Mouse (Mus musculus): Measurements from ENCODE around the gene Scarf1. TPM values are rescaled to one million over a fixed set of nuclear protein-coding genes. Genes with fewer than 3 reads are reported as not detected.
"Not testable (repeated sequence)": the region's sequence is repeated elsewhere in the genome, so short reads cannot be mapped to it uniquely, and the experiment has no call there.

Gene Scarf1
- polyA plus RNA-seq, 1 experiment from 2014 or later, result 3.2 TPM

DNA sequence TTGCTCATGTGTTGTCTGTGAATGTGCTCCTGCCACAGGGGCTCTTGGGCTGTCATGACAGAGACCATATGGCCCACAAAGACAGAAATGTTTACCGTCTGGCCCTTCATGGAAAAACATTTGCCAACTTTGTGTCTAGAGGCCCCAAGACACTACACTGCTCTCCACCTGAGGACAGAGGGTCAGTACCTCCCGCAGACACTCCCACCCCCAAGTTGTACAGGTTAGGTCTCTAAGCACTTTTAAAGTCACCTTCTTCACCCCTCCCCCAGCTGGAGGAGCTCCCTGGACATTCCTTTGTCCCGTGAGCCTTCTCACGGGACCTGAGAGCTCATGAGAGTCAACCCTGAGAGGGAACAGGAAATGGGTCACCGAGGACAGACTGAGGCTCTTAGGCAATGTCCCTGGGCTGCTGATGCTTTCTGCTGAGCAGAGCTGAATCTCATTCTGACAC is 36.3 kb downstream of the Scarf1 start:
- WGBS, result 33% methylated on average over 5 of the region's 5 CpGs
- Histone ChIP-seq H3K4me3 (ENCODE audit: low read depth, low read length) (no peak overlapping the region), H3K27me3 (replicated peaks; ENCODE audit: control insufficient read depth, insufficient read depth, low read length) (no peaks in the 10 kb centered on the region), H3K36me3 (ENCODE audit: control insufficient read depth, insufficient read depth) (peaks cover 24% of the 10 kb centered on the region), H3K4me1 (replicated peaks; ENCODE audit: control insufficient read depth, insufficient read depth, low read length) (peaks cover 10% of the 10 kb centered on the region; the same call in 1 of the 2 replicates), H3K4me2 (replicated peaks; ENCODE audit: low read depth) (no peak overlapping the region), H3K9me3 (ENCODE audit: control insufficient read depth) (no peaks in the 10 kb centered on the region), H3K27ac (ENCODE audit: low read depth, low read length) (peak overlapping the region; percentile 64), H3K9ac (ENCODE audit: low read depth, low read length) (no peak overlapping the region)
- no peak for TF ChIP-seq CTCF (IDR thresholded peaks at IDR 0.05; ENCODE audit: low read depth)
- ATAC-seq, result peak; percentile 54

DNA sequence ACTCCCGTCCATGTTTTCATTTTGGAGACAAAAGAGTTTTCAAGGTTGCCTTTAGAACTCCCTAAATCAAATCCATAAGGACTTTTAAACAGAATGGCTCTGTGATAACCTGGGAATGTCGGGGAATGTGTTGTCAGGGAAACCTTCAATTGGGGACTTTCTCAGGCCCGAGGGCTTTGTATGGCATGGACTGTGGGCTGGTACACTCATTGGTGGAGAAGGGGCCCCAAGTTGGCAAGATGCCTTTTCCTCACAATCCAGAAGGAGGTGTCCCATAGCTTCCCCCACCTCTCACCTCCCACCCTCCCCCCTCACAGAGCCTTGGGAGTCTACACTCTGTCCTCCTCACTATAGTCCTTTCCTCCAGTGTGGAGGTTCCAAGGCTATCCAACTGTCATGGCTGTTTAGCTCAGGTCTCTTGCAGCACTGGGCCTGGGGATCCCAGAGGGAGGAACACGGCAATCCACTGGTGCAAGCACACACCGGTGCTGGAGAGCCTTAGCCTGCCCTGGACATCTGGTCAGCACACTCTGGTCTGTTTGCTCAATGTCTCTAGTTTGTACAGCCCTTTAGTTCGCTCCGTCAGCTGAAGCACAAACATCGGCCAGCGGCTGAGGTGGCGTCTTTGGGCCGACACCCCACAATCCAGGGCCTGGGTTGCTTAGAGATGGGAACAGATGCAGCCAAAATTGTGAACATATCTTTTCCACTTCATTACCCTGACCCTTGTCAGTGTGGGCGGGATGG is 37.0 kb downstream of the Scarf1 start:
- Histone ChIP-seq H3K9ac (ENCODE audit: low read depth, low read length) (no peak overlapping the region), H3K36me3 (ENCODE audit: control insufficient read depth, insufficient read depth) (peaks cover 17% of the 10 kb centered on the region), H3K9me3 (ENCODE audit: control insufficient read depth) (no peaks in the 10 kb centered on the region), H3K4me2 (replicated peaks; ENCODE audit: low read depth) (no peak overlapping the region), H3K4me1 (replicated peaks; ENCODE audit: control insufficient read depth, insufficient read depth, low read length) (peaks cover 10% of the 10 kb centered on the region; the same call in 1 of the 2 replicates), H3K4me3 (ENCODE audit: low read depth, low read length) (no peak overlapping the region), H3K27me3 (replicated peaks; ENCODE audit: control insufficient read depth, insufficient read depth, low read length) (no peaks in the 10 kb centered on the region), H3K27ac (ENCODE audit: low read depth, low read length) (peak overlapping the region; percentile 64)
- no peak for ATAC-seq
- no peak for TF ChIP-seq CTCF (IDR thresholded peaks at IDR 0.05; ENCODE audit: low read depth)
- WGBS, result 65% methylated on average over 12 of the region's 12 CpGs

DNA sequence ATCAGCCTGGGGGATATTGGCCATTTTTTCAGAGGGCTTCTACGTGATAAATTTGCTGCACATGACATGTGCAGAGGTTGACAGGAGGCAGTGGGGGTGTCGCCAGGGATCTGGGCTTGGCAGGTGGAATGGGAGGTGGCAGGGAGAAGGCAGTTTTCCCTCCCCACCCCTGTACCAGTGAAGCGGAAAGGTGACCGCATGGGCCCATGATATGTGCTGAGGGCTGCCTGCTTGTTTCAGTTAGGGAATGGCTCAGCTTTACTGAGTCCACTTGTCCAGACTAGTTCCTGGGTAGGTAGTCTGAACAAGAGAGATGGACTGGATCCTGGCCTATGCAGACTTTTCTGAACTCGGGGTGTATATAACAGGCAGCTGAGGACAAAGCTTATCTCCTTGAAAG is 38.0 kb downstream of the Scarf1 start:
- Histone ChIP-seq H3K27me3 (replicated peaks; ENCODE audit: control insufficient read depth, insufficient read depth, low read length) (no peaks in the 10 kb centered on the region), H3K9me3 (ENCODE audit: control insufficient read depth) (no peaks in the 10 kb centered on the region), H3K4me2 (replicated peaks; ENCODE audit: low read depth) (no peak overlapping the region), H3K4me1 (replicated peaks; ENCODE audit: control insufficient read depth, insufficient read depth, low read length) (peaks cover 10% of the 10 kb centered on the region; the same call in 1 of the 2 replicates), H3K27ac (ENCODE audit: low read depth, low read length) (peak overlapping the region; percentile 66; the same call in 1 of the 2 replicates), H3K36me3 (ENCODE audit: control insufficient read depth, insufficient read depth) (peaks cover 8% of the 10 kb centered on the region), H3K4me3 (ENCODE audit: low read depth, low read length) (no peak overlapping the region), H3K9ac (ENCODE audit: low read depth, low read length) (no peak overlapping the region)
- ATAC-seq, result no peak; the same call in 1 of the 2 replicates
- TF ChIP-seq CTCF (IDR thresholded peaks at IDR 0.05; ENCODE audit: low read depth), result no peak
- WGBS, result 83% methylated on average over 5 of the region's 5 CpGs

DNA sequence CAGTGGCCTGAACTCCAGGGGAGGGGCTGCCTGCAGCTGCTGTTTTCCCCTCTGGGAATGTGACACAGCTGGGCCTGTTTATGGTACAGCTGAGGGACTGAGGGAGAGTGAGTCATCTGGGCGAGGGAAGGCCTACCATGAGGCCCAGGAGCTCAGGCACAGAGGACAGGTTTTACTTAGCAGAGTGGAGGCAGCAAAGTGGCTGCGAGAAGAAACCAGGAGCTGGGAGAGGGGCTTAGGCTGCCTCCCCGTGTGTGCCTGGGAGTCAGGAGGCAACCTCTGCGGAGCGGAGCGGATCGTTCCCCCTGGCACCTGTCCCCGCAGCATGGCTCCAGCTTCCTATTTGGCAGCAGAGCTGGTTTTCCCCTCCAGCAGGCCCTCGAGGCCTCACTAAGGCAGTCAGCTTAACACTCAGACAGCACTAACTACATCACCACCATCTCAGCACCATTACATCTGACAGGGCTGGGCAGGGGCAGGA is 38.7 kb downstream of the Scarf1 start:
- 34% methylated on average over 9 of the region's 9 CpGs for WGBS
- Histone ChIP-seq H3K4me1 (replicated peaks; ENCODE audit: control insufficient read depth, insufficient read depth, low read length) (peaks cover 10% of the 10 kb centered on the region; the same call in 1 of the 2 replicates), H3K4me2 (replicated peaks; ENCODE audit: low read depth) (no peak overlapping the region; the same call in 1 of the 2 replicates), H3K27ac (ENCODE audit: low read depth, low read length) (peak overlapping the region; percentile 66), H3K36me3 (ENCODE audit: control insufficient read depth, insufficient read depth) (peaks cover 6% of the 10 kb centered on the region), H3K27me3 (replicated peaks; ENCODE audit: control insufficient read depth, insufficient read depth, low read length) (no peaks in the 10 kb centered on the region), H3K4me3 (ENCODE audit: low read depth, low read length) (no peak overlapping the region), H3K9ac (ENCODE audit: low read depth, low read length) (0 out of 2 replicates have a peak overlapping the region, but pooled peaks have one; percentile 12), H3K9me3 (ENCODE audit: control insufficient read depth) (no peaks in the 10 kb centered on the region)
- TF ChIP-seq CTCF (IDR thresholded peaks at IDR 0.05; ENCODE audit: low read depth), result no peak
- ATAC-seq, result peak; percentile 48; the same call in 1 of the 2 replicates

DNA sequence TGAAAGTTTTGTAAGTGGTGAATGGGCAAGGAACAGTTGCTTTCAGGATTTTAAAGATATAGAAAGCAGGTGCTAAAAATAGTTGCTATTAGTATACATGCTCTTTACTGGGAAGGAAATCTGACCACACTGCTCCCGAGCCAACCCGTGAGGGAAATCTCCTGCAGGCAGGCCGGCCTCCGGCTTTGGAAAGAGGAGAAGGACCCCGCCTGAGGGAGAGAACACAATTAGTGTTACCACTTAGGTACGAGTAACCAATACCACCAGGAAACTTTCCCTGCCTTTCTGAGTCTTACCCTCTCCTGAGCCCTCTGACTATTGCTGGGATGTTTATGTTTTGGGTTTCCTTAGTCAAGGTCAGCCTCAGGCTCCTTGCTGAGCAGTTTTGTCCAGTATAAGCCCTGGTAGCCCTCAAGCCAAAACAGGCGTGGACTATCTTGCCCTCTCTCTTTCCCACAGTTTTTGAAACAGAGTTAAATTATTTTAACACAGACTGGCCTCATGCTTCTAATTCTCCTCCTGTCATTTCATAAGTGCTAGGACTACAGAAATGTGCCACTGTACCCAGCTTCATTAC is 39.7 kb downstream of the Scarf1 start:
- H3K9ac ChIP-seq (ENCODE audit: low read depth, low read length), result no peak overlapping the region
- H3K4me1 ChIP-seq (replicated peaks; ENCODE audit: control insufficient read depth, insufficient read depth, low read length), result peaks cover 10% of the 10 kb centered on the region; the same call in 1 of the 2 replicates
- H3K4me3 ChIP-seq (ENCODE audit: low read depth, low read length), result no peak overlapping the region
- no peak overlapping the region for H3K27ac ChIP-seq (ENCODE audit: low read depth, low read length)
- 70% methylated on average over 7 of the region's 7 CpGs for WGBS
- H3K9me3 ChIP-seq (ENCODE audit: control insufficient read depth), result no peaks in the 10 kb centered on the region
- H3K27me3 ChIP-seq (replicated peaks; ENCODE audit: control insufficient read depth, insufficient read depth, low read length), result no peaks in the 10 kb centered on the region
- peaks cover 10% of the 10 kb centered on the region; the same call in 1 of the 2 replicates for H3K36me3 ChIP-seq (ENCODE audit: control insufficient read depth, insufficient read depth)
- no peak overlapping the region for H3K4me2 ChIP-seq (replicated peaks; ENCODE audit: low read depth)
- no peak for ATAC-seq
- no peak for TF ChIP-seq CTCF (IDR thresholded peaks at IDR 0.05; ENCODE audit: low read depth)

DNA sequence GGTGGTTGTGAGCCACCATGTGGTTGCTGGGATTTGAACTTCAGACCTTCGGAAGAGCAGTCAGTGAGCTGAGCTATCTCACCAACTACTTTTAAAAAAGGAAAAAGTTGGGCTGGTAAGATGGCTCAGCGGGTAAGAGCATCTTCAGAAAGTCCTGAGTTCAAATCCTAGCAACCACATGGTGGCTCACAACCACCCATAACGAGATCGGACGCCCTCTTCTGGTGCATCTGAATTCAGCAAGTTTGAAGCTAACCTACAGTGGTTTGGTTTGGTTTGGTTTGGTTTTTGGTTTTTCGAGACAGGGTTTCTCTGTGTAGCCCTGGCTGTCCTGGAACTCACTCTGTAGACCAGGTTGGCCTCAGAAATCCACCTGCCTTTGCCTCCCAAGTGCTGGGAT is 42.7 kb downstream of the Scarf1 start:
- H3K36me3 ChIP-seq (ENCODE audit: control insufficient read depth, insufficient read depth); H3K9ac ChIP-seq (ENCODE audit: low read depth, low read length); H3K4me3 ChIP-seq (ENCODE audit: low read depth, low read length); H3K4me2 ChIP-seq (replicated peaks; ENCODE audit: low read depth); H3K27me3 ChIP-seq (replicated peaks; ENCODE audit: control insufficient read depth, insufficient read depth, low read length); H3K9me3 ChIP-seq (ENCODE audit: control insufficient read depth); H3K27ac ChIP-seq (ENCODE audit: low read depth, low read length); ATAC-seq: not testable (repeated sequence)
- 92% methylated on average over 6 of the region's 6 CpGs for WGBS
- TF ChIP-seq CTCF (IDR thresholded peaks at IDR 0.05; ENCODE audit: low read depth), result peak; percentile 14; the same call in 1 of the 2 replicates
- peaks cover 11% of the 10 kb centered on the region for H3K4me1 ChIP-seq (replicated peaks; ENCODE audit: control insufficient read depth, insufficient read depth, low read length)

Measured in intestine, postnatal 0 days (tissue).